Mouse (Mus musculus) ES-E14 (cell line): ENCODE measurements at regions not wholly inside any gene's neighbourhood (a gene's known extent, or its start where the extent isn't known, plus 50 kb on each side); places are given as distances from the start of the nearest gene placed in this dataset.

Experiments used
- ZC3H11A ChIP-seq: IDR thresholded peaks from 2 replicates; pipeline ENCODE4 v1.6.1; 2012; ENCODE audit warnings: low read depth, mild to moderate bottlenecking, inconsistent platforms, low read length, borderline replicate concordance
- ZNF384 ChIP-seq: IDR thresholded peaks from 2 replicates; pipeline ENCODE4 v1.6.1; 2012; ENCODE audit warnings: low read depth, low read length, inconsistent platforms

DNA sequence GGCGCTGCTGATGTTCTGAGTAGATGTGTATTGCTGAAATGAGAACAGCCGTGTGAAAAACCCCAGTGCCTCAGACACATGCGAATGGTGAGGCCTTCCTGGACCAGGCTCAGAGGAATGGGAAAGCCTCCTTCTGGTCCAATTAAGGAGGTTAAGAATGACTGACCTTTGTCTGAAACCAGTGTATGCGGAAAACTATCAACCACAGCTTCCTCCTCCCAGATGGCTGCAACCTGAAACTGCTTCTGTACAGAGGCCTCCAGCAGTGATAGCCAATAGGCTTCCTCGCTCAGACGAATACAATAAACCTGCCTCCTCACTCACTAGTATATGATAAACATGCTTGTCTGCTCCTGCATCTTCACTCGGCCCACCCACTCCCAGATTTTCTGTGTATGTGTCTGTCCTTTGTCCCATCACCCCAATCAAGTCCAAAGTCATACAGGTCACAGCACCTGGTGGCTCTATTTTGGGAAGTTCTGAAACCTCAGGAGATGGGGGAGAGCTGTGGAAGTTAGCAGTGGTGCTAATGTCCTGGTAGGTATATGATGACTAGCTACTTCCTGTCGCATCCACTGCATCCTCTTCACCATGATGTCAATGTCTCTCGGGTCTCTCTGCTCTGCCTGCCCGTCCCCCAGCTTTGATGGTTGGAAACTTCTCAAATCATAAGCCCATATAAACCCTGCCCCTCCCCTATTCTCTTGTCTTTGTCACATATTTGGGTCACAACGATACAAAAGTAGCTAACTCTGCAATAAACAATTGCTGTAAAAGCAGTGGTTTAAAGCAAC is 75.8 kb upstream of the Fyn start:
- TF ChIP-seq ZNF384 (no peak), ZC3H11A (no peak)
